Mouse (Mus musculus) olfactory bulb, adult 2 months (tissue): ENCODE data around the gene Lce1e.

Experiments
- CTCF ChIP-seq: fragments of 200-500 bp; IDR thresholded peaks from 2 replicates; pipeline ENCODE4 v1.5.1; 2012; ENCODE audit warnings: low read depth, mild to moderate bottlenecking, low read length, moderate library complexity; ENCODE audit not compliant: insufficient read depth
- POLR2A ChIP-seq: fragments of 200-500 bp; IDR thresholded peaks from 2 replicates; pipeline ENCODE4 v1.6.1; 2012; ENCODE audit warnings: mild to moderate bottlenecking, low read depth, low read length, moderate library complexity; ENCODE audit not compliant: insufficient read depth

GRCm38 (mm10) chr3:92720250-92720649, 11.4 kb upstream of the Lce1e start, which contains the start of gene Lce1f:
- no peak for TF ChIP-seq CTCF
- TF ChIP-seq POLR2A, result no peak
